Mouse (Mus musculus) forebrain, embryonic 10.5 days (tissue): ENCODE results near the gene Dnm3. TPM values are rescaled to one million over a fixed set of nuclear protein-coding genes. Genes with fewer than 3 reads are reported as not detected.

Experiments used
- DNase-seq: peaks from one replicate; pipeline ENCODE4 v3.0.0-alpha.2; 2017; ENCODE audit warnings: low spot score; ENCODE audit errors: extremely low spot score
- H3K27ac ChIP-seq: fragments of 300-500 bp; sonication (generic); 2 replicates; pipeline ENCODE4 v1.5.1; 2016; ENCODE audit warnings: mild to moderate bottlenecking
- H3K27me3 ChIP-seq: fragments of 300-500 bp; sonication (generic); 2 replicates; pipeline ENCODE4 v1.6.1; 2016; ENCODE audit warnings: mild to moderate bottlenecking; ENCODE audit not compliant: poor library complexity, severe bottlenecking
- H3K36me3 ChIP-seq: fragments of 300-500 bp; sonication (generic); replicated peaks from 2 replicates; pipeline ENCODE4 v1.6.1; 2016; ENCODE audit warnings: mild to moderate bottlenecking, moderate library complexity
- H3K4me1 ChIP-seq: fragments of 300-500 bp; sonication (generic); 2 replicates; pipeline ENCODE4 v1.6.1; 2016
- H3K4me3 ChIP-seq: fragments of 300-500 bp; sonication (generic); 2 replicates; pipeline ENCODE4 v1.5.1; 2016; ENCODE audit warnings: mild to moderate bottlenecking, moderate library complexity
- H3K9me3 ChIP-seq: fragments of 300-500 bp; sonication (generic); 2 replicates; pipeline ENCODE4 v1.6.1; 2016; ENCODE audit warnings: mild to moderate bottlenecking, moderate library complexity
- WGBS: fragments of 180-500 bp; shearing (Covaris S2); methylation state at CpG from one replicate; pipeline ENCODE4 v1.1.7; 2016; 5-methylcytosine and 5-hydroxymethylcytosine counted together
- polyA plus RNA-seq: library from polyadenylated mRNA; unstranded; fragments of >200 nt; fragmentation: Nextera tagmentation; extraction: Ambion mirVana; gene quantifications from 2 replicates; pipeline ENCODE4 v1.2.1, GENCODE M21; 2016

Gene Dnm3
- polyA plus RNA-seq, 1 experiment from 2014 or later: 2.6 TPM

GRCm38 (mm10) chr1:162222353-162222752 is 255.5 kb downstream of the Dnm3 start:
- Histone ChIP-seq H3K27me3 (0 out of 2 replicates have a peak, but pooled peaks cover 6% of the 10 kb centered on the region), H3K4me3 (no peak overlapping the region), H3K36me3 (no peaks in the 10 kb centered on the region), H3K4me1 (peaks cover 10% of the 10 kb centered on the region; the same call in 1 of the 2 replicates), H3K27ac (no peak overlapping the region), H3K9me3 (no peaks in the 10 kb centered on the region)
- DNase-seq: no peak

- peaks cover 13% of the 10 kb centered on the region for H3K4me1 ChIP-seq
- no peak for DNase-seq
- H3K27ac ChIP-seq: no peak overlapping the region
- no peak overlapping the region for H3K4me3 ChIP-seq
- no peaks in the 10 kb centered on the region for H3K36me3 ChIP-seq
- WGBS: 80% methylated on average over 4 of the region's 4 CpGs
- 0 out of 2 replicates have a peak, but pooled peaks cover 6% of the 10 kb centered on the region for H3K27me3 ChIP-seq
- H3K9me3 ChIP-seq: no peaks in the 10 kb centered on the region
These were observed 256.0 kb downstream of the Dnm3 start for GRCm38 (mm10) chr1:162221801-162222301.

GRCm38 (mm10) chr1:162220891-162221290 is 256.9 kb downstream of the Dnm3 start:
- no peaks in the 10 kb centered on the region for H3K36me3 ChIP-seq
- DNase-seq: no peak
- H3K9me3 ChIP-seq: no peaks in the 10 kb centered on the region
- H3K27me3 ChIP-seq: peaks cover 6% of the 10 kb centered on the region; the same call in 1 of the 2 replicates
- peaks cover 22% of the 10 kb centered on the region for H3K4me1 ChIP-seq
- peak overlapping the region; percentile 45 for H3K4me3 ChIP-seq
- H3K27ac ChIP-seq: no peak overlapping the region

- DNase-seq: no peak
- 90% methylated on average over 1 of the region's 1 CpGs for WGBS
- no peaks in the 10 kb centered on the region for H3K36me3 ChIP-seq
- H3K27ac ChIP-seq: peak overlapping the region; percentile 85
- H3K4me1 ChIP-seq: peaks cover 23% of the 10 kb centered on the region
- H3K4me3 ChIP-seq: peak overlapping the region; percentile 45
- no peaks in the 10 kb centered on the region for H3K9me3 ChIP-seq
- H3K27me3 ChIP-seq: peaks cover 6% of the 10 kb centered on the region; the same call in 1 of the 2 replicates
These were observed 258.1 kb downstream of the Dnm3 start for GRCm38 (mm10) chr1:162219781-162220180.

- WGBS: 66% methylated on average over 8 of the region's 8 CpGs
- peaks cover 6% of the 10 kb centered on the region; the same call in 1 of the 2 replicates for H3K27me3 ChIP-seq
- H3K36me3 ChIP-seq: no peaks in the 10 kb centered on the region
- no peak for DNase-seq
- peak overlapping the region; percentile 45 for H3K4me3 ChIP-seq
- no peaks in the 10 kb centered on the region for H3K9me3 ChIP-seq
- peak overlapping the region; percentile 85 for H3K27ac ChIP-seq
- peaks cover 23% of the 10 kb centered on the region for H3K4me1 ChIP-seq
These were observed 259.2 kb downstream of the Dnm3 start for GRCm38 (mm10) chr1:162218530-162219180.

- peak overlapping the region; percentile 85 for H3K27ac ChIP-seq
- peak; percentile 49 for DNase-seq
- H3K27me3 ChIP-seq: peaks cover 15% of the 10 kb centered on the region; the same call in 1 of the 2 replicates
- H3K9me3 ChIP-seq: no peaks in the 10 kb centered on the region
- peak overlapping the region; percentile 45 for H3K4me3 ChIP-seq
- WGBS: 66% methylated on average over 15 of the region's 15 CpGs
- H3K4me1 ChIP-seq: peaks cover 20% of the 10 kb centered on the region
- no peaks in the 10 kb centered on the region for H3K36me3 ChIP-seq
These were observed 260.4 kb downstream of the Dnm3 start for GRCm38 (mm10) chr1:162217340-162217974.

GRCm38 (mm10) chr1:162216656-162217055 is 261.2 kb downstream of the Dnm3 start:
- H3K27ac ChIP-seq: peak overlapping the region; percentile 60; the same call in 1 of the 2 replicates
- DNase-seq: no peak
- peaks cover 21% of the 10 kb centered on the region for H3K27me3 ChIP-seq
- no peaks in the 10 kb centered on the region for H3K9me3 ChIP-seq
- no peaks in the 10 kb centered on the region for H3K36me3 ChIP-seq
- H3K4me1 ChIP-seq: peaks cover 21% of the 10 kb centered on the region
- 27% methylated on average over 4 of the region's 4 CpGs for WGBS
- H3K4me3 ChIP-seq: no peak overlapping the region

- no peaks in the 10 kb centered on the region for H3K9me3 ChIP-seq
- no peaks in the 10 kb centered on the region for H3K36me3 ChIP-seq
- no peak for DNase-seq
- peaks cover 26% of the 10 kb centered on the region for H3K4me1 ChIP-seq
- H3K27ac ChIP-seq: peak overlapping the region; percentile 45; the same call in 1 of the 2 replicates
- WGBS: 64% methylated on average over 5 of the region's 5 CpGs
- H3K4me3 ChIP-seq: no peak overlapping the region
- H3K27me3 ChIP-seq: peaks cover 30% of the 10 kb centered on the region
These were observed 262.1 kb downstream of the Dnm3 start for GRCm38 (mm10) chr1:162215743-162216142.

- Histone ChIP-seq H3K4me3 (no peak overlapping the region), H3K9me3 (no peaks in the 10 kb centered on the region), H3K4me1 (peaks cover 47% of the 10 kb centered on the region), H3K27ac (no peak overlapping the region), H3K36me3 (no peaks in the 10 kb centered on the region), H3K27me3 (peaks cover 39% of the 10 kb centered on the region)
- DNase-seq: no peak
- whole genome bisulfite sequencing: 88% methylated on average over 8 of the region's 8 CpGs
These were observed 264.8 kb downstream of the Dnm3 start for GRCm38 (mm10) chr1:162213066-162213465.

- H3K9me3 ChIP-seq: no peaks in the 10 kb centered on the region
- H3K4me1 ChIP-seq: peaks cover 37% of the 10 kb centered on the region
- H3K27ac ChIP-seq: no peak overlapping the region
- H3K4me3 ChIP-seq: no peak overlapping the region
- H3K36me3 ChIP-seq: no peaks in the 10 kb centered on the region
- DNase-seq: no peak
- peaks cover 33% of the 10 kb centered on the region for H3K27me3 ChIP-seq
- 29% methylated on average over 2 of the region's 2 CpGs for WGBS
These were observed 267.3 kb downstream of the Dnm3 start for GRCm38 (mm10) chr1:162210529-162210928.

- H3K27ac ChIP-seq: peak overlapping the region; percentile 22
- peaks cover 37% of the 10 kb centered on the region for H3K4me1 ChIP-seq
These were observed 268.2 kb downstream of the Dnm3 start for GRCm38 (mm10) chr1:162209487-162210149.

GRCm38 (mm10) chr1:162209010-162209409 is 268.8 kb downstream of the Dnm3 start:
- 0 out of 2 replicates have a peak overlapping the region, but pooled peaks have one; percentile 22 for H3K27ac ChIP-seq
- H3K4me1 ChIP-seq: peaks cover 37% of the 10 kb centered on the region
- H3K4me3 ChIP-seq: no peak overlapping the region
- peaks cover 33% of the 10 kb centered on the region for H3K27me3 ChIP-seq
- no peaks in the 10 kb centered on the region for H3K9me3 ChIP-seq
- no peak for DNase-seq
- H3K36me3 ChIP-seq: no peaks in the 10 kb centered on the region
- 86% methylated on average over 9 of the region's 9 CpGs for WGBS

More at GRCm38 (mm10) chr1:162209487-162210149, 268.2 kb downstream of the Dnm3 start:
- H3K36me3 ChIP-seq: no peaks in the 10 kb centered on the region
- no peak overlapping the region for H3K4me3 ChIP-seq
- WGBS: 40% methylated on average over 10 of the region's 10 CpGs
- no peaks in the 10 kb centered on the region for H3K9me3 ChIP-seq
- no peak for DNase-seq
- H3K27me3 ChIP-seq: peaks cover 33% of the 10 kb centered on the region
